Mouse (Mus musculus) small intestine, adult 2 months (tissue): Measurements from ENCODE around the gene Msln.

ENCODE experiments used
- CTCF ChIP-seq: fragments of 200-500 bp; IDR thresholded peaks from 2 replicates; pipeline ENCODE4 v1.5.1; 2012; ENCODE audit warnings: low read depth, mild to moderate bottlenecking, control low read depth, inconsistent platforms, low read length, moderate library complexity, mixed read lengths; ENCODE audit not compliant: insufficient replicate concordance, insufficient read length; ENCODE audit errors: extremely low read depth
- POLR2A ChIP-seq: fragments of 200-500 bp; IDR thresholded peaks from 2 replicates; pipeline ENCODE4 v1.6.1; 2012; ENCODE audit warnings: low read depth, mild to moderate bottlenecking, control low read depth, inconsistent platforms, low read length, moderate library complexity

- no peak for TF ChIP-seq CTCF
- TF ChIP-seq POLR2A: no peak
Observed at GRCm38 (mm10) chr17:25786781-25787504, 32.8 kb upstream of the Msln start.
